Mouse (Mus musculus) thymus, adult 2 months (tissue): Measurements from ENCODE around the gene Wdr46.

Source experiments
- CTCF ChIP-seq: fragments of 200-500 bp; IDR thresholded peaks from 2 replicates; pipeline ENCODE4 v1.5.1; 2012; ENCODE audit warnings: mild to moderate bottlenecking, control low read depth, low read length, moderate library complexity, borderline replicate concordance; ENCODE audit not compliant: control insufficient read depth, poor library complexity, insufficient read depth; ENCODE audit errors: extremely low read depth
- POLR2A ChIP-seq: fragments of 200-500 bp; IDR thresholded peaks from 2 replicates; pipeline ENCODE4 v1.6.1; 2012; ENCODE audit warnings: mild to moderate bottlenecking, low read length, control low read depth, moderate library complexity; ENCODE audit not compliant: control insufficient read depth, poor library complexity, insufficient read depth; ENCODE audit errors: extremely low read depth

DNA sequence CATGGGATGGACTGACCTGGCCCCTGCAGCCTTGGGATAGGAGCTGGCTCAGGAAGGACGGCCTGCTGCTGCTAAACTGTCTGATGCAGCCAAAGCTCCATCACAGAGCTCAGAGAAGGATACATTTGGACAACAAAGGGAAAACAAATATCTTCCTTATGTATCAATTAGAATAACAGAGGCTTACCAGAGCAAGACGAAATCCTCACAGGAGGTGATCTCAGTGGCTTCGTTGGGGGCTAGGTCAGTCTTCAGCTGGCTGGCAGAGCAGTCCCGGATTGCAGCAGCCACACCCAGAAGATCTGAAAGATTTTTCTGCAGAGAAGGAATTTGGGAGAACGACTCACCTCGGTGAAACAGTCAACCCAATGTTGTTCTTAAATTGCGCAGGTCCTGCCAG lies 48.0 kb upstream of the Wdr46 start:
- no peak for TF ChIP-seq CTCF
- TF ChIP-seq POLR2A: no peak
